Mouse (Mus musculus) lung, postnatal 36 days (tissue): ENCODE measurements around the gene Olfr1214.
"Not testable (repeated sequence)": the region's sequence is repeated elsewhere in the genome, so short reads cannot be mapped to it uniquely, and the experiment has no call there.

Experiments used
- DNase-seq: peaks from one replicate; pipeline ENCODE4 v3.0.0; 2022; ENCODE audit warnings: mixed read lengths

Olfr1214 gene

DNA sequence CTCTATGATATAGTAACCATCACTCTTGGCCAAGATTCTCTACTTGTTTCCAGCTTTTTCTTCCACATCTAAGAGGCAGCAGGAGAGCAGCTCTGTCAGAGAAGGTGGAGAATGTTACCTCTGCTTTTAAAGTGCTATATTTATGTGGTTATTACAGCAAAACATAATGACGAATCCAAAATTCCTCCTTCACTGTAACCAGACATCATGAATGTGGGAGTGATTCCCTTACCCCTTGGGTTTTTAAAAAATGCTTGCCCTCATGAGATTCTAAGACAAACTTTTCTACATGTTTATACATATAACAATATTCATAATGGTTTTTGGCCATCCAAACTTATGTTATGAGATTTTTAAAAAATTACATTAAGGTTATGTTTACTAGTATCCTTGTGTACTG, at the start of gene Olfr1214:
Gene Olfr1214, minus strand, starts transcription at position 101 of the 400 bp plus-strand sequence.
- no peak for DNase-seq

DNA sequence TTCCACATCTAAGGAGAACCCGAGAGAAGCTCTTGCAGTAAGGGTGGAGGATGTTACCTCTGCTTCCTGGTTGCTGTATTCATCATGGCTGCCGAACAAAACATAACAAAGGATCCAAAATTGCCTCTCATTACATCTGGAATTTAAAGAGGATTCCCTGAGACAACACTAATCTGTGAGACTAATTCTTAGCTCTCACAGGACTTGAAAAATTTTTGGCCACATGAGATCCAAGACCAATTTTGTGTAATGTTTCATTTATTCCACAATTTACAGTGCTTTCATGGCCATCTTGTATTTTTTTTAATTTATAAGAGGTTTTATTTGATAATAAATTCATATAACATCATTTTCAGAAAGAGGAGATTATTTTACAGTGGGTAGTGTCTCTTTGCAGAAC, 39.5 kb upstream of the Olfr1214 start, which contains the start of gene Olfr1217:
Gene Olfr1217, minus strand, starts transcription at position 101 of the 400 bp plus-strand sequence.
- no peak for DNase-seq

DNA sequence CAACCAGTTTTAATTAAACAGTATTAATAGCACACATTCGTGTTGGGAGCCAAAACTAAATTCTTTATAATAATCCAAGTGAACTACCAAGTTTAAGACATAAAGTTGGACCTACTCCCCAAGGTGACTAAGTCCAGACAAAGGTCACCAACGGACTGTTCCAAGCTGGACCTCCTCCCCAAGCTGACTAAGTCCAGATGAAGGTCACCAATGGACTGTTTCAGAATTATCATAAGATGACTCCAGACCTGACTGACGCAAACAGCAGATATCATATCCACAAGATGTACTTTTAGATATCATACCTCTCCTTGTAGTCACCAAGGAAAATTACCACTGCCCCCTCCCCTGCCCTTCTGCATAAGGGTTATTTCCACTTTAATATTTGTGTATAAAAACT, 29.0 kb upstream of the Olfr1214 start:
- not testable (repeated sequence) for DNase-seq

DNA sequence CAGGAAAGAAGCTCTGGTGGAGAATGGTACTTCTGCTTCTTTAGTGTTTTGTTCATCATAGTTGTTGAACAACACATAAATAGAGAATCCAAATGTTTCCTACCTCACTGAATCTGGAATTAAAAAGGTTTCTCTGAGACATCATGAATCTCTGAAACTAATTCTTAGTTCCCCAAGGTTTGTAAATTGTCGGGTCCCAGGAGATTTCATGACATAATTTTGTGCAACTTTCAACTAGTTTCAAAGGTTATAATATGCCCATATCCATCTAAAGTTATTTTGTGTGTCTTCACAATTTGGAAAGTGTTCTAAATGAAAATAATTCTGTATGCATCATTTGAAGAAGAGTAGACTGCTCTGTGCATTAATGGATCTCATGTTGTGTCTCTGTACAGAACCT, 25.8 kb upstream of the Olfr1214 start, which contains the start of gene Olfr1216:
Gene Olfr1216, minus strand, starts transcription at position 101 of the 400 bp plus-strand sequence.
- no peak for DNase-seq

DNA sequence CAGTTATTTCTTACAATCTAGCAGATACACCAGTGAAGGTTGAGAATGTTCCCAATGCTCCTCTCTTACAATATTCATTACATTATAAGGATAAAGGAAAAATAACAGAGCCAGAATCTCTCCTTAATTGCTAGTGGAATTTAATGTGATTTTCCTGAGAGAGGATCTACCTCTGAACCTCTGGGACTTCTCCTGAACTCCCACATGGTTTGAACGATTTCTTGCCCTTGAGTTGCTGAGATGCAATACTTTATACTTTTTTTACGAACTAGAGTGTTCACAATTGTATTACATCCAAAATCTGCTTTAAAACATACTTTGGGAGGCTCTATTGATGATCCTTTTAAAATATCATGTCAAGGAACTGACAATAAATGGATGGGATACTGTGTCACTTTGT, 14.4 kb upstream of the Olfr1214 start, which contains the start of gene Olfr1215:
Gene Olfr1215, minus strand, starts transcription at position 101 of the 400 bp plus-strand sequence.
- DNase-seq, result no peak

DNA sequence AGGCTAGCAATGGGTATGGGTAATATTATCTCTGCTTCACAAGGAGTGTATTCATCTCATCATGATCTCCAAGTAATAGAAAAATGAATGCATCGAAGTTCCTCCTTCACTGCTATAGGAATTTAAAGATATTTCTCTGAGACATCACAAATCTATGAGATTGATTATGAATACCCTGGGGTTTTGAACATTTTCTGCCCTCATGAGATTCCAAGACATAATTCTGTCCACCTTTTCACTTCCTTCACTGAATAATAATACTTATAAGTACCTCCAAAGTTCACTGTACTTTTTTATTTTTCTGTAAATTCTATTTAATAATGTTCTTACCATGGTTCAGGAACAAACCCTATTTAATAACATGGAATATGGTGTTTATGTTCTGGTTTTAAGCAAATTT, 12.3 kb downstream of the Olfr1214 start, which contains the start of gene Gm13762:
Gene Gm13762, minus strand, starts transcription at position 101 of the 400 bp plus-strand sequence.
- DNase-seq, result no peak

DNA sequence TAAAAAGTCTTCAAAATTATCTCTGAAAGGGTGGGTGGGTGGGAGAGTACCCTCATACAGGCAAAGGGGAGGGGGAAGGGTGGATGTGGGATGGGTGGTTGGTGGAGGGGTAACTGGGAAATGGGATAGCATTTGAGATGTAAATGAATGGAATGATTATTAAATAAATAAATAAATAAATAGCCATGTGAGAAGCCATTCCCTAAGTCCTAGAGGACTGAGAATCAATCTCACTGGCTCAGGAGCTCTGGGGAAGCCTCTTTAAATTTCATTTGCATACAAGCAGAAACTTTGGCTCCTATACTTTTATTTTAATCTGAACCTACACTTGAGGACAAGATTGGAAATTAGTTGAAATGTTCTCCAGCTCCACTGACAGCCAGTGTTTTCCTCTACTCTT, 38.8 kb downstream of the Olfr1214 start, which contains the start of gene Olfr1212:
Gene Olfr1212, plus strand, starts transcription at position 301 of the 400 bp plus-strand sequence.
- DNase-seq, result no peak

DNA sequence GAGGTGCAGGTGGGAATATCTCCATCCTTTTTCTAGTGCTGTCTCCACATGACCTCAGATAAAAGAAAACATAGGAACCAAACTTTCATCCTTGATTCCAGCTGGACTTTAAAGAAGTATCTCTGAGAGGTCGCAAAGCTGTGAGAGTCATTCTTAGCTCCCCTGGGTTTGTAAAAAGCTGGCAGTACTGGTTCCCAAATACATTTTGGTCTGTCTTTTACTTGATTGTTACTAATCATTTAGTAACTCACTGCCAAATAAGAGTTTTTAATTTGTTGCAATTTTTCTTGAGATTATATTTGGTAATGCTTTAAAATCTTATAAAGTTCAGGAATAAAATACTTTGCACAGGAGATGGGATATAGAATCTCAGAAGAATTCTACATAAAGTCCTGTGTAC, 54.4 kb downstream of the Olfr1214 start, which contains the start of gene Olfr1211:
Gene Olfr1211, minus strand, starts transcription at position 101 of the 400 bp plus-strand sequence.
- no peak for DNase-seq
